Mouse (Mus musculus): ENCODE measurements around the gene Lzic. TPM values are rescaled to one million over a fixed set of nuclear protein-coding genes. Genes with fewer than 3 reads are reported as not detected.

Lzic gene
- polyA plus RNA-seq, 1 experiment = 10.2 TPM

DNA sequence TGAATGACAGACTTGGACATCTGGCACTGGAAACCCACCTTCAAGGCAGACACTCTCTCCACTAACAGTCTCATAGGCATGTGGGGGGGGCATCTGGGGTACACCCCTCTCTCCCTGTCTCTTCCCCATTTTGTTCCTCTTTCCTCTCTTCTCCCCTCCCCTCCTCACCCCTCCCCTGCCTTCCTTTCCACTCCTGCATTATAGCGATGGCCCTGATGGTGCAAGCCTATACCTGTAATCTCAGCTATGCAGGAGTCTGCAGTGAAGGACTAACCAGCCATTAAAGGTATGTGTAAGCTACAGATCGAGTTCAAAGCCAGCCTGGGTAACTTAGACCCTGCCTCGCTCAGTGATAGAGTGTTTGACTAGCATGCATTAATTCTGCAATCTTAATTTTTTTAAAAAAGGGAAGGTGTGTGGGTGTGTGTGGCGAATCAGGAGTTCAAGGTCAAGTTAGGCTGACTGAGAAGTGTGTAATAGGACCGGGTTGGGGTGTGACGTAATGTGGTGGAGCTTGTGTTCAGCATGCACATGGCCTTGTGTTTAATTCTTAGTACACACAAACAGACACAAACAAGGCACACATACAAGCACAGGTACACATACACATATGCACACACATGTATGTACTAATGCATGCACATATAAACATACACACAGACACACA lies 22.6 kb upstream of the Lzic start:
- TF ChIP-seq GATA1 (IDR thresholded peaks at IDR 0.05; ENCODE audit: low read length) = no peak

GRCm38 (mm10) chr4:149463435-149463950 lies 21.5 kb upstream of the Lzic start:
- no peak for TF ChIP-seq GATA1 (IDR thresholded peaks at IDR 0.05; ENCODE audit: low read length)

DNA sequence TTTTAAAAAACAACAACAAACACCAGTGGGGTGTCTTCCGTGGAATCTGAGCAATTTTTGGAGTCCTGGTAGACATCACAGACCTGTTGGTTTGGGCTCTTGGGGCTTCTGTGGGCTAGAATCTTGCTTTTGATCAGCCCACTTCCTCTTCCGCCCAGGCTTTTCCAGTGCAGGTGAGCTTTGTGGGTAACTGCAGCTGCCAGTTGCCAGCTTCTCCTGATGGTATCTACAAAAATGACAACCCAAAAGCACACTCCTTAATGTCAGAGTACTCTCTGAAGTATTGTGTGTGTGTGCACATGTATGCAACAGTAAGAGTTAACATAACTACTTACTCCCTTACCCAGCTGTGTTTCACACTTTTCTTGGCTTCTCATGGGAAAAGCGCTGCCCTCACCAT lies 15.5 kb upstream of the Lzic start:
- no peak for TF ChIP-seq GATA1 (IDR thresholded peaks at IDR 0.05; ENCODE audit: low read length)

DNA sequence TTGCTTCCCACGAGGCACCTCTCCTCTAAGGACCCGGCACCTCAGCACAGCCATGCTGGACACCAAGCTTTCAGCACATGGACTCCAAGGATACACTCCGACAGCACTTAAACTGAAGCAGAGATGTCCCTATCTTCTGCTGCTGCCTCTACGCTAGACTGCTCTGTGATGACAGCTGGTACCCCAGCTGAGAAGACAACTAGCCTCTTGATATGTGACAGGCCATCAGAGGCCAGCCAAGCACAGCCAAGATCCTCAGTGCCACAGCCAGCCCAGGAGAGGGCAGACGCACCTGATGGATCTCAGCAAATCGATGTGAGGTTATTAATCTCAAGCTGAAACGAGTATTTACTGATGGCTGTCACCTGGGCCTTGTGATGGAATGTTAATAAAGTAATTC lies 9.9 kb upstream of the Lzic start:
- TF ChIP-seq GATA1 (IDR thresholded peaks at IDR 0.05; ENCODE audit: low read length) = no peak

DNA sequence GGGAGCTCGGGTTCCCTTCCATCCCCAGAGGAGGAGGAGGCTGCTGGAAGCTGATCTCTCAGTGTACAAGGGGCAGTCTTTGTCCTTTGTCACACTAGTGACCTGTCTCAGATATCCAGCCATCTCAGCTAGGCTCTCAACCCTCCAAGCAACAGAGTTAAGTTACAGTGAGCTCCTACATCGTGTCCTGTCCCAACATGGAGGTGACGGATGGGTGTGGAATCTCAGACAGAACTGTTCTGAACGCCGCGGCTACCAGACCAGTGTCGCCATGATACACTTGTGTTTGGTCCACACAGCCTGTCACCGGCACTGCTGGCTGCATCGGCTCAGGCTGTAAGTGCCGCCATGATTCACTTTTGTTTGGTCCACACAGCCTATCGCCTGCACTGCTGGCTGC lies 8.0 kb upstream of the Lzic start, which contains the start of gene Tmem274:
Gene Tmem274, plus strand, starts transcription at position 301 of the 400 bp plus-strand sequence.
- no peak for TF ChIP-seq GATA1 (IDR thresholded peaks at IDR 0.05; ENCODE audit: low read length)

- TF ChIP-seq GATA1 (IDR thresholded peaks at IDR 0.05; ENCODE audit: low read length) = no peak
Observed at GRCm38 (mm10) chr4:149484566-149484965, 463 bp upstream of the Lzic start.

- TF ChIP-seq GATA1 (IDR thresholded peaks at IDR 0.05; ENCODE audit: low read length) = no peak
Observed at GRCm38 (mm10) chr4:149485825-149486206, 787 bp downstream of the Lzic start.

- TF ChIP-seq GATA1 (IDR thresholded peaks at IDR 0.05; ENCODE audit: low read length) = no peak
Observed at GRCm38 (mm10) chr4:149487729-149488128, 2.7 kb downstream of the Lzic start.

DNA sequence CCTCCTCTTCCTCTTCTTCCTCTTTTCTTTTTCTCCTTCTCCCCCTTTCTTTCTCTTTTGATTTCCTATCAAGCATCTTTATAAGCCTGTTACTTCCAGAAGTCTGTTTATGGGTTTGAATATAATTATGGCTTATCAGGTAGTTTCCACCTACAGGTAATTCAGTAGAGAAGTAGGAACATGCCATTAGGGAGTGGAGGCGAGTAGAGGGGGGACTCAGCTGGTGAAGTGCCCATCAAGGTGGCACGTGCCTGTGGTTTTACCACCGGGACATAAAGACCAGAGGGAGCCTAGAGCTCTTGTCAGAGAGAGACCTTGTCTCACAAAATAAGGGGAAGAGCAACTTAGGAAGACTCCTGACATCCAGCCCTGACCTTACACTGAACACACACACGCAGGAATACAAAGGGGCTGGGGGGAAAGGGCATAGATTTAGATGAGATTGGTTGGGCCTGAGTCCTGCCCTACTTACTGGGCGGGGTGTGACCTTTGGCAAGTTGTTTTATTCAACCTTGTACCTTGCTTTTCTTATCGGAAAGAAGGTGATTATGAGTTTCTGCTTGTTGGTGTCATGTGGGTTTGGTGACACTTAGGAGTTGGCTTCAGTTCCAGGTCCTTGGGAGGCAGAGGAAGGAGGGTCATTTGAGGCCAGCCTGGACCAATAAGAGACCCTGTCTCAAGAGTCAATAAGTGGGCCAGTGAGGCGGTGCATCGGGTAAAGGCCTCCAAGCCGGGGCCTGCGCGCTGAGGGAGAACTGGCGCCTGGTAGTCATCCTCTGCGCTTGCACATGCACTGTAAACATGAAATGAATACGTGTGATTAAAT lies 4.6 kb downstream of the Lzic start:
- TF ChIP-seq GATA1 (IDR thresholded peaks at IDR 0.05; ENCODE audit: low read length) = no peak

DNA sequence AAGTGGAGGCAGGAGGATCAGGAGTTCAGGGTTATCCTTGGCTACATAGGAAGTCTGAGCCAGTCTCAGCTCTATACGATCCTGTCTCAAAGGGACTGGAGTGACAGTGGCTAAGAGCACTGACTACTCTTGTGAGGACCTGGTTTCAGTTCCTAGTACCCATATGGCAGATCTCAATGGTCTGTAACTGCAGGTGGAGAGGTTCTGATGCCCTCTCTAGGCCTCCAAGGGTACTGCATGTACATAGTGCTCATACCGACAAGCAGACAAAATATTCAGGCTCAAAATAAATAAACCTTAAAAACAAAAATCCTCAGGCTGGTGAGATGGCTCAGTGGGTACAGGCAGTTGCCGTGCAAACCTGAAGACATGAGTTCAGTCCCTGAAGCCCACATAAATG lies 6.1 kb downstream of the Lzic start:
- no peak for TF ChIP-seq GATA1 (IDR thresholded peaks at IDR 0.05; ENCODE audit: low read length)

- TF ChIP-seq GATA1 (IDR thresholded peaks at IDR 0.05; ENCODE audit: low read length) = no peak
Observed at GRCm38 (mm10) chr4:149496612-149497011, 11.6 kb downstream of the Lzic start.

DNA sequence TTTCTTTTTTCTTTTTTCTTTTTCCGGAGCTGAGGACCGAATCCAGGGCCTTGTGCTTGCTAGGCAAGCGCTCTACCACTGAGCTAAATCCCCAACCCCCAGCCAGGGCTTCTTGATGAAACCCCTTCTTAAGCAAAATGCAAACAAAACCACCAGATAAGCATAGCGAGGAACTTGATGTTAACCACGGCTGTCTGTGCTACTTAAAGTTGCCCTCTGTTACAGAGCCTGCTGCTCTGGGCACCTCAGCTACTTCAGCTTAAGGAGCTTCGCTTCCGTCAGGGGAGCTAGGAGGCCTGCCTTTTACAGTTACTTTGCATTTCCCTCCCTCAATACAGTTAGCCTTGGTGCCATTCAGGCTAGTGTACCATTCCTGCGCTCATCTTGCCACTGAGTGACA lies 13.9 kb downstream of the Lzic start:
- no peak for TF ChIP-seq GATA1 (IDR thresholded peaks at IDR 0.05; ENCODE audit: low read length)

DNA sequence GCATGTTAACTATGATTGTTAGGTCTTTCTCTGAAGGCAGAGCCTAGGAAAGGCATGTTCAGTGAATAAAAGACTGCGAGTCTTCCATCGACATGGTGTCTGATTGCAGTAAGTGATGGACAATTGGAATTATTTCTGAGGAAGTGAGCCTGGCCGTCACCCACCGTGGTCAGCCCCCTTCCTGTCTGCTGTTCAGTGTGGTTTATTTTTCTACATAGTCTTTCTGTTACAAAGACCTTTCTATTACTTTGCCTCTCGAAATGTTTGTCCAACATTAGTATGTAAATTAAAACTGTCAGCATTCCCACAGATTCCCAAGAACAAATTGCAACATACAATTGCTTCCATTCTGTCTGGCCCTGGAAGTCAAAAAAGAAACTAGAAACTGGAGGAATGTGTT lies 14.8 kb downstream of the Lzic start:
- TF ChIP-seq GATA1 (IDR thresholded peaks at IDR 0.05; ENCODE audit: low read length) = no peak

GRCm38 (mm10) chr4:149504363-149504762 lies 19.3 kb downstream of the Lzic start:
- no peak for TF ChIP-seq GATA1 (IDR thresholded peaks at IDR 0.05; ENCODE audit: low read length)

GRCm38 (mm10) chr4:149504858-149505257 lies 19.8 kb downstream of the Lzic start:
- no peak for TF ChIP-seq GATA1 (IDR thresholded peaks at IDR 0.05; ENCODE audit: low read length)

DNA sequence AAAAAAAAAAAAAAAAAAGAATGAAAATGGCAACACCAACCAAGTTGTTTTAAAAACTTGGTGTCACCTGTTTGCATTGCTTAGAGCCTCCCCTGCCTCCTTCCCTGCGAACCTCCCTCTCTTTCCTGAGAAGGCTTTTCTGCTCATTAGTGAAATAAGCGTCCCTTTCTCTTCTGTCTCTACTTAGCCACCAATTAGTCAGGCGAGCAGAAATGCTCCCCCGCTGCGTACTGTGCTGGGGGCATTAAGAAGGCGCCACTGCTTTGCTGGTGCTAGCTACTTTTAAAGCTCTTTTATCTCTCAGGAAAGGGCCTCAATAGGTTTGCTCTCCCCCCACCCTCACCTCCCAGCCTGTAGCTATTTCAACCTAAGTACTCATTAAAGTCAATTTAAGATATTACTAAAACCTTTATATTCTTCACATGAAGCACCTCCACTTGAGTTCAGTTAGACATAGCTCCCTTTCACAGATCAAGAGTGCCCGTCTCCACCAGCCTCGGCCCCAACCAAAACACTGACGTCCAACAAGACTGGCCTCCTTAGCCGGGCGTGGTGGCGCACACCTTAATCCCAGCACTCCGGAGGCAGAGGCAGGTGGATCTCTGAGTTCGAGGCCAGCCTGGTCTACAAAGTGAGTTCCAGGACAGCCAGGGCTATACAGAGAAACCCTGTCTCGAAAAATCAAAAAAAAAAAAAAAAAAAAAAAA lies 20.4 kb downstream of the Lzic start:
- TF ChIP-seq GATA1 (IDR thresholded peaks at IDR 0.05; ENCODE audit: low read length) = no peak
